Mouse (Mus musculus) limb, embryonic 14.5 days (tissue): Measurements from ENCODE around the gene Poll. TPM values are rescaled to one million over a fixed set of nuclear protein-coding genes. Genes with fewer than 3 reads are reported as not detected.

Experiments
- ATAC-seq: fragments of 200-750 bp; cut with Nextera tagmentation; 2 replicates; pipeline ENCODE4 v1.8.0; 2017; ENCODE audit warnings: low read depth, moderate number of reproducible peaks, moderate TSS enrichment; ENCODE audit not compliant: low FRiP score
- DNase-seq: peaks from one replicate; pipeline ENCODE4 v3.0.0-alpha.2; 2015; ENCODE audit warnings: low spot score
- H3K27ac ChIP-seq: fragments of 300-500 bp; sonication (generic); replicated peaks from 2 replicates; pipeline ENCODE4 v1.5.1; 2014; ENCODE audit warnings: low read depth, mild to moderate bottlenecking, low read length, moderate library complexity, mixed read lengths
- H3K27me3 ChIP-seq: fragments of 300-500 bp; sonication (generic); 2 replicates; pipeline ENCODE4 v1.6.1; 2014; ENCODE audit warnings: low read length, mixed read lengths; ENCODE audit not compliant: control insufficient read depth, insufficient read depth
- H3K36me3 ChIP-seq: fragments of 300-500 bp; sonication (generic); 2 replicates; pipeline ENCODE4 v1.6.1; 2014; ENCODE audit warnings: mild to moderate bottlenecking, low read length, moderate library complexity, mixed read lengths; ENCODE audit not compliant: control insufficient read depth, insufficient read depth
- H3K4me1 ChIP-seq: fragments of 300-500 bp; sonication (generic); 2 replicates; pipeline ENCODE4 v1.6.1; 2014; ENCODE audit warnings: antibody characterized with exemption, low read length, mixed read lengths; ENCODE audit not compliant: control insufficient read depth, insufficient read depth
- H3K4me2 ChIP-seq: fragments of 300-500 bp; sonication (generic); replicated peaks from 2 replicates; pipeline ENCODE4 v1.6.1; 2014; ENCODE audit warnings: low read depth, mild to moderate bottlenecking, low read length, moderate library complexity; ENCODE audit not compliant: severe bottlenecking
- H3K4me3 ChIP-seq: fragments of 300-500 bp; sonication (generic); replicated peaks from 2 replicates; pipeline ENCODE4 v1.5.1; 2014; ENCODE audit warnings: low read length
- H3K9ac ChIP-seq: fragments of 300-500 bp; sonication (generic); 2 replicates; pipeline ENCODE4 v1.6.1; 2014; ENCODE audit warnings: mild to moderate bottlenecking, low read depth, low read length, moderate library complexity; ENCODE audit not compliant: severe bottlenecking
- H3K9me3 ChIP-seq: fragments of 300-500 bp; sonication (generic); 2 replicates; pipeline ENCODE4 v1.6.1; 2016; ENCODE audit warnings: low read length; ENCODE audit not compliant: control insufficient read depth
- POLR2A ChIP-seq: fragments of 200-500 bp; IDR thresholded peaks from 2 replicates; pipeline ENCODE4 v1.8.0; 2012; ENCODE audit warnings: inconsistent platforms, mild to moderate bottlenecking, moderate library complexity, borderline replicate concordance; ENCODE audit not compliant: insufficient read depth, insufficient read length; ENCODE audit errors: extremely low read depth
- WGBS: fragments of 180-500 bp; shearing (Covaris S2); extraction: QIAGEN DNeasy Blood & Tissue Kit; methylation state at CpG from one replicate; pipeline ENCODE4 v1.1.7; 2014; 5-methylcytosine and 5-hydroxymethylcytosine counted together
- polyA plus RNA-seq, 2 experiments: library from polyadenylated mRNA; depleted of rRNA in 1 of 2; stranded (reverse) in 1 of 2; unstranded in 1 of 2; fragments of >200 nt; fragmentation: Nextera tagmentation in 1 of 2; extraction: Ambion mirVana in 1 of 2; gene quantifications; 2 replicates each; pipeline versions ENCODE4 v1.2.1 to v1.2.3; 2012 to 2014

The Poll gene
- polyA plus RNA-seq (2012; rRNA removed) (12.5 and 14.5 TPM in 2 replicates), polyA plus RNA-seq (2014; fragmentation: Nextera tagmentation; extraction: Ambion mirVana) (12.3 and 14.0 TPM in 2 replicates)

- no peak for TF ChIP-seq POLR2A
- Histone ChIP-seq H3K4me2 (peak within 1 kb of the TSS; percentile 94), H3K9me3 (no peaks in the 10 kb centered on the region), H3K36me3 (no peaks in the 10 kb centered on the region; the same call in 1 of the 2 replicates), H3K4me1 (peaks cover 13% of the 10 kb centered on the region), H3K27ac (peak within 1 kb of the TSS; percentile 50; the same call in 1 of the 2 replicates), H3K4me3 (peak within 1 kb of the TSS; percentile 68), H3K27me3 (no peaks in the 10 kb centered on the region), H3K9ac (peak within 1 kb of the TSS; percentile 74)
- under 1% methylated on average over 35 of the region's 35 CpGs for WGBS
- peak; percentile 88 for DNase-seq
- ATAC-seq: peak; percentile 90
Measured at GRCm38 (mm10) chr19:45560153-45560890, at the start of gene Poll, which contains the start of gene Gm17018. Poll (minus strand) TSS chr19:45560531. Gm17018 (plus strand) TSS chr19:45560615.

- Histone ChIP-seq H3K4me1 (0 out of 2 replicates have a peak, but pooled peaks cover 6% of the 10 kb centered on the region), H3K36me3 (no peaks in the 10 kb centered on the region), H3K4me2 (no peak overlapping the region), H3K27me3 (no peaks in the 10 kb centered on the region), H3K4me3 (no peak overlapping the region), H3K27ac (no peak overlapping the region), H3K9ac (no peak overlapping the region), H3K9me3 (no peaks in the 10 kb centered on the region)
- WGBS: 87% methylated on average over 13 of the region's 13 CpGs
- ATAC-seq: no peak
- TF ChIP-seq POLR2A: no peak
- DNase-seq: no peak
Measured at GRCm38 (mm10) chr19:45608648-45609339, 48.5 kb upstream of the Poll start.

GRCm38 (mm10) chr19:45607479-45607878 is 47.1 kb upstream of the Poll start:
- no peak for DNase-seq
- H3K27ac ChIP-seq: no peak overlapping the region; the same call in 1 of the 2 replicates

GRCm38 (mm10) chr19:45606701-45607100 is 46.4 kb upstream of the Poll start:
- no peak for TF ChIP-seq POLR2A

More at GRCm38 (mm10) chr19:45607479-45607878, 47.1 kb upstream of the Poll start:
- 24% methylated on average over 7 of the region's 7 CpGs for WGBS
- ATAC-seq: no peak
- Histone ChIP-seq H3K4me2 (no peak overlapping the region), H3K27me3 (no peaks in the 10 kb centered on the region), H3K9ac (no peak overlapping the region), H3K4me1 (0 out of 2 replicates have a peak, but pooled peaks cover 6% of the 10 kb centered on the region), H3K36me3 (no peaks in the 10 kb centered on the region), H3K9me3 (no peaks in the 10 kb centered on the region), H3K4me3 (no peak overlapping the region)
- no peak for TF ChIP-seq POLR2A

GRCm38 (mm10) chr19:45602606-45603005 is 42.3 kb upstream of the Poll start:
- H3K9me3 ChIP-seq: no peaks in the 10 kb centered on the region
- H3K4me2 ChIP-seq: no peak overlapping the region
- DNase-seq (no peak), ATAC-seq (no peak)
- no peak overlapping the region for H3K9ac ChIP-seq
- H3K36me3 ChIP-seq: no peaks in the 10 kb centered on the region
- 0 out of 2 replicates have a peak, but pooled peaks cover 2% of the 10 kb centered on the region for H3K4me1 ChIP-seq
- H3K4me3 ChIP-seq: no peak overlapping the region
- TF ChIP-seq POLR2A: no peak
- no peaks in the 10 kb centered on the region for H3K27me3 ChIP-seq
- no peak overlapping the region for H3K27ac ChIP-seq
- 87% methylated on average over 5 of the region's 5 CpGs for WGBS

More at GRCm38 (mm10) chr19:45606701-45607100, 46.4 kb upstream of the Poll start:
- no peak overlapping the region for H3K9ac ChIP-seq
- no peak overlapping the region for H3K4me3 ChIP-seq
- H3K36me3 ChIP-seq: no peaks in the 10 kb centered on the region
- ATAC-seq (no peak), DNase-seq (no peak)
- no peak overlapping the region for H3K4me2 ChIP-seq
- H3K9me3 ChIP-seq: no peaks in the 10 kb centered on the region
- H3K4me1 ChIP-seq: 0 out of 2 replicates have a peak, but pooled peaks cover 6% of the 10 kb centered on the region
- no peaks in the 10 kb centered on the region for H3K27me3 ChIP-seq
- 79% methylated on average over 4 of the region's 4 CpGs for WGBS
- no peak overlapping the region for H3K27ac ChIP-seq
